Mouse (Mus musculus) forebrain, embryonic 13.5 days (tissue): ENCODE measurements around the gene Mrpl43. TPM values are rescaled to one million over a fixed set of nuclear protein-coding genes. Genes with fewer than 3 reads are reported as not detected.
"Not testable (repeated sequence)": the region's sequence is repeated elsewhere in the genome, so short reads cannot be mapped to it uniquely, and the experiment has no call there.

Source experiments
- ATAC-seq: fragments of 200-750 bp; cut with Nextera tagmentation; 2 replicates; pipeline ENCODE4 v1.8.0; 2017
- H3K27ac ChIP-seq: fragments of 300-500 bp; sonication (generic); 2 replicates; pipeline ENCODE4 v1.5.1; 2015; ENCODE audit warnings: inconsistent platforms, mild to moderate bottlenecking, moderate library complexity
- H3K27me3 ChIP-seq: fragments of 300-500 bp; sonication (generic); 2 replicates; pipeline ENCODE4 v1.6.1; 2015; ENCODE audit warnings: mild to moderate bottlenecking, inconsistent platforms
- H3K36me3 ChIP-seq: fragments of 300-500 bp; sonication (generic); 2 replicates; pipeline ENCODE4 v1.6.1; 2015; ENCODE audit warnings: mild to moderate bottlenecking, inconsistent platforms; ENCODE audit not compliant: poor library complexity, severe bottlenecking
- H3K4me1 ChIP-seq: fragments of 300-500 bp; sonication (generic); 2 replicates; pipeline ENCODE4 v1.6.1; 2015; ENCODE audit warnings: inconsistent platforms
- H3K4me2 ChIP-seq: fragments of 300-500 bp; sonication (generic); 2 replicates; pipeline ENCODE4 v1.6.1; 2015; ENCODE audit warnings: inconsistent platforms, mild to moderate bottlenecking, moderate library complexity
- H3K4me3 ChIP-seq: fragments of 300-500 bp; sonication (generic); 2 replicates; pipeline ENCODE4 v1.5.1; 2015; ENCODE audit warnings: mild to moderate bottlenecking, inconsistent platforms
- H3K9ac ChIP-seq: fragments of 300-500 bp; sonication (generic); 2 replicates; pipeline ENCODE4 v1.6.1; 2015; ENCODE audit warnings: mild to moderate bottlenecking, inconsistent platforms
- H3K9me3 ChIP-seq: fragments of 300-500 bp; sonication (generic); replicated peaks from 2 replicates; pipeline ENCODE4 v1.6.1; 2016; ENCODE audit warnings: inconsistent platforms
- WGBS: fragments of 180-500 bp; shearing (Covaris S2); methylation state at CpG from one replicate; pipeline ENCODE4 v1.1.7; 2015; 5-methylcytosine and 5-hydroxymethylcytosine counted together
- polyA plus RNA-seq: library from polyadenylated mRNA; unstranded; fragments of >200 nt; fragmentation: Nextera tagmentation; extraction: Ambion mirVana; gene quantifications from 2 replicates; pipeline ENCODE4 v1.2.1, GENCODE M21; 2015

Mrpl43 gene
- polyA plus RNA-seq, 1 experiment from 2014 or later, result 82.2 TPM

GRCm38 (mm10) chr19:45044389-45044927, 38.2 kb upstream of the Mrpl43 start:
- H3K9me3 ChIP-seq, result no peaks in the 10 kb centered on the region
- no peak overlapping the region for H3K27ac ChIP-seq
- H3K4me2 ChIP-seq, result no peak overlapping the region
- H3K9ac ChIP-seq, result no peak overlapping the region
- WGBS, result 63% methylated on average over 11 of the region's 11 CpGs
- no peak for ATAC-seq
- H3K27me3 ChIP-seq, result peaks cover 27% of the 10 kb centered on the region
- no peak overlapping the region for H3K4me3 ChIP-seq
- H3K36me3 ChIP-seq, result no peaks in the 10 kb centered on the region
- peaks cover 35% of the 10 kb centered on the region for H3K4me1 ChIP-seq

GRCm38 (mm10) chr19:45040214-45040613, 34.0 kb upstream of the Mrpl43 start:
- Histone ChIP-seq H3K27me3 (peaks cover 16% of the 10 kb centered on the region), H3K36me3 (no peaks in the 10 kb centered on the region)
- no peak for ATAC-seq

GRCm38 (mm10) chr19:45038198-45038597, 32.0 kb upstream of the Mrpl43 start:
- H3K4me3 ChIP-seq, H3K27me3 ChIP-seq, H3K36me3 ChIP-seq, H3K9me3 ChIP-seq, H3K4me1 ChIP-seq, H3K9ac ChIP-seq, ATAC-seq, H3K27ac ChIP-seq, H3K4me2 ChIP-seq: not testable (repeated sequence)
- WGBS, result 93% methylated on average over 7 of the region's 7 CpGs

More at GRCm38 (mm10) chr19:45040214-45040613, 34.0 kb upstream of the Mrpl43 start:
- H3K27ac ChIP-seq, result no peak overlapping the region
- no peak overlapping the region for H3K4me3 ChIP-seq
- 60% methylated on average over 13 of the region's 13 CpGs for WGBS
- no peak overlapping the region for H3K9ac ChIP-seq
- no peaks in the 10 kb centered on the region for H3K9me3 ChIP-seq
- no peak overlapping the region for H3K4me2 ChIP-seq
- H3K4me1 ChIP-seq, result 0 out of 2 replicates have a peak, but pooled peaks cover 4% of the 10 kb centered on the region

- Histone ChIP-seq H3K9ac (no peak overlapping the region), H3K9me3 (no peaks in the 10 kb centered on the region), H3K4me3 (no peak overlapping the region), H3K4me2 (no peak overlapping the region), H3K4me1 (0 out of 2 replicates have a peak, but pooled peaks cover 4% of the 10 kb centered on the region), H3K27me3 (peaks cover 7% of the 10 kb centered on the region), H3K27ac (no peak overlapping the region), H3K36me3 (no peaks in the 10 kb centered on the region)
- no peak for ATAC-seq
- WGBS, result 27% methylated on average over 16 of the region's 16 CpGs
Measured at GRCm38 (mm10) chr19:45036867-45037266, 30.6 kb upstream of the Mrpl43 start.

GRCm38 (mm10) chr19:45032570-45033332, 26.5 kb upstream of the Mrpl43 start:
- 51% methylated on average over 17 of the region's 17 CpGs for WGBS
- no peaks in the 10 kb centered on the region for H3K9me3 ChIP-seq
- H3K27me3 ChIP-seq, result no peaks in the 10 kb centered on the region
- H3K4me2 ChIP-seq, result no peak overlapping the region
- no peak overlapping the region for H3K27ac ChIP-seq
- peaks cover 6% of the 10 kb centered on the region for H3K36me3 ChIP-seq
- H3K9ac ChIP-seq, result no peak overlapping the region
- H3K4me3 ChIP-seq, result no peak overlapping the region
- H3K4me1 ChIP-seq, result peaks cover 3% of the 10 kb centered on the region
- no peak for ATAC-seq

- Histone ChIP-seq H3K36me3 (peaks cover 15% of the 10 kb centered on the region), H3K27ac (no peak overlapping the region), H3K9me3 (no peaks in the 10 kb centered on the region), H3K9ac (no peak overlapping the region), H3K4me1 (peaks cover 3% of the 10 kb centered on the region), H3K27me3 (no peaks in the 10 kb centered on the region), H3K4me3 (no peak overlapping the region), H3K4me2 (no peak overlapping the region)
- WGBS, result 23% methylated on average over 4 of the region's 4 CpGs
- ATAC-seq, result peak; percentile 67
Measured at GRCm38 (mm10) chr19:45031780-45032179, 25.5 kb upstream of the Mrpl43 start.

- ATAC-seq, result peak; percentile 44
- Histone ChIP-seq H3K36me3 (peaks cover 23% of the 10 kb centered on the region), H3K4me1 (peaks cover 3% of the 10 kb centered on the region), H3K4me3 (no peak overlapping the region), H3K4me2 (peak overlapping the region; percentile 46), H3K27me3 (no peaks in the 10 kb centered on the region), H3K9me3 (no peaks in the 10 kb centered on the region), H3K9ac (no peak overlapping the region), H3K27ac (no peak overlapping the region)
- 44% methylated on average over 20 of the region's 20 CpGs for WGBS
Measured at GRCm38 (mm10) chr19:45030746-45031693, 24.8 kb upstream of the Mrpl43 start.

- no peak for ATAC-seq
- H3K9me3 ChIP-seq, result no peaks in the 10 kb centered on the region
- H3K27ac ChIP-seq, result no peak overlapping the region
- H3K9ac ChIP-seq, result no peak overlapping the region
- peaks cover 32% of the 10 kb centered on the region for H3K36me3 ChIP-seq
- WGBS, result 31% methylated on average over 8 of the region's 8 CpGs
- H3K4me1 ChIP-seq, result peaks cover 3% of the 10 kb centered on the region
- no peaks in the 10 kb centered on the region for H3K27me3 ChIP-seq
- H3K4me3 ChIP-seq, result no peak overlapping the region
- no peak overlapping the region for H3K4me2 ChIP-seq
Measured at GRCm38 (mm10) chr19:45030111-45030510, 23.9 kb upstream of the Mrpl43 start.

GRCm38 (mm10) chr19:45029571-45029970, 23.3 kb upstream of the Mrpl43 start:
- no peak for ATAC-seq
- Histone ChIP-seq H3K4me3 (no peak overlapping the region), H3K27me3 (no peaks in the 10 kb centered on the region), H3K4me1 (peaks cover 3% of the 10 kb centered on the region), H3K9me3 (no peaks in the 10 kb centered on the region), H3K9ac (no peak overlapping the region), H3K36me3 (peaks cover 37% of the 10 kb centered on the region), H3K27ac (no peak overlapping the region), H3K4me2 (no peak overlapping the region)
- WGBS, result 76% methylated on average over 6 of the region's 9 CpGs

- Histone ChIP-seq H3K4me1 (peaks cover 3% of the 10 kb centered on the region), H3K27me3 (no peaks in the 10 kb centered on the region), H3K9me3 (no peaks in the 10 kb centered on the region), H3K27ac (no peak overlapping the region), H3K9ac (no peak overlapping the region), H3K36me3 (peaks cover 44% of the 10 kb centered on the region), H3K4me3 (no peak overlapping the region), H3K4me2 (no peak overlapping the region)
- no peak for ATAC-seq
- WGBS, result 66% methylated on average over 19 of the region's 19 CpGs
Measured at GRCm38 (mm10) chr19:45028746-45029145, 22.5 kb upstream of the Mrpl43 start.

- no peak for ATAC-seq
- no peak overlapping the region for H3K9ac ChIP-seq
- no peaks in the 10 kb centered on the region for H3K9me3 ChIP-seq
- H3K4me1 ChIP-seq, result peaks cover 3% of the 10 kb centered on the region
- WGBS, result 82% methylated on average over 6 of the region's 6 CpGs
- H3K36me3 ChIP-seq, result peaks cover 51% of the 10 kb centered on the region
- no peak overlapping the region for H3K27ac ChIP-seq
- no peak overlapping the region for H3K4me2 ChIP-seq
- H3K27me3 ChIP-seq, result no peaks in the 10 kb centered on the region
- no peak overlapping the region for H3K4me3 ChIP-seq
Measured at GRCm38 (mm10) chr19:45027848-45028247, 21.6 kb upstream of the Mrpl43 start.
